Mouse (Mus musculus): ENCODE measurements around the gene Rcan2. TPM values are rescaled to one million over a fixed set of nuclear protein-coding genes. Genes with fewer than 3 reads are reported as not detected.

Gene Rcan2
- polyA plus RNA-seq, 1 experiment from 2014 or later, result 56.1 TPM

DNA sequence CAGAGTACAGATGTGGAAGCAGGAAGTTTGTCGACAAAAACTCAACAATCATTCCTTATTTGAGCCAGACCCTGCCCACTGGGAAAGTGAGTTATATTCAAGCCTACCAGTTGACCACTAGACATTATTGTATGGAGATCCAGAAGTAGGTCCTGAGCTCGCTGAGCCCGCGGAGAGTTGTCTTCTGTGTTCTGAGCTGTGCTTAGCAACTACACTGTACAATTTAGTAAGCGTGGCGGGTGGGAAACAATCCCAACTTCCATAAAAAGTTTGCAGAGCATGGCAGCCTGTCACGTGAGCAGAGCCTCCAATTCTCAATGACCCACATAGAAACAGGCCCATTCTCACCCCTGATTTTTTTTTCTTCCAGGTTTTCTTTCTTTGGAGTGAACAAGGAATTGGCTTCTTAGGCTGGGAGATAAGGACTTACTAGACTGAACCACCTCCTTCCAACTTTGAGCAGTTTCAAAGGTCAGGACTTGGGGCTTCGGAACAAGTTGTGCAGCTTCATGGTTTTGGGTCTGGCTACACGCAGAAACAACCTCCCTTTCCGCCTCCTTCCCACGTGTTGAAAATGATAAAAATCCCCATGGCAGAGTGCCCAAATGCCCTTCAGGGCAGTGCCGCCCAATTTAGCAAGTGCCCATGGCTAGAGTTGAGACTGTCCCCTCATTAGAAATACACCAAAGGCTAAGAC lies 276.1 kb downstream of the Rcan2 start:
- Histone ChIP-seq H3K4me2 (no peak overlapping the region), H3K9me3 (replicated peaks) (no peaks in the 10 kb centered on the region), H3K27me3 (no peaks in the 10 kb centered on the region), H3K9ac (no peak overlapping the region), H3K36me3 (no peaks in the 10 kb centered on the region), H3K27ac (no peak overlapping the region), H3K4me3 (no peak overlapping the region), H3K4me1 (replicated peaks) (peaks cover 9% of the 10 kb centered on the region)
- WGBS, result 68% methylated on average over 12 of the region's 12 CpGs
- ATAC-seq (replicated peaks; ENCODE audit: insufficient number of reproducible peaks, insufficient read depth, low FRiP score, low read depth), result no peak

DNA sequence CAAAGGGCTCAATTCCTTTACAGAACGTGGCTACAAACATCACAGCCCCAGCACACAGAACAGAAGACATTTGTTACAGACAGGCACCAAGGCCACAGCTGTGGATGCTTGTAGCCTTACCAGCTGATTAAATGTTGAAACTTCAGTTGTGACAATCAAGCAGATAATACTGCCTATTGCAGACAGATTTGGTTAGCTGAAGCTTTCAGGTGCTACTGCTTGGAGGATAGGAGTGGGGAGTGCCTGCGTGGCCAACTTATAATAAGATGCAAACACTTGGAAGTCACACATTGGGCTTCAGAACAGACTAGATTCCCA lies 276.7 kb downstream of the Rcan2 start:
- 61% methylated on average over 2 of the region's 2 CpGs for WGBS
- Histone ChIP-seq H3K36me3 (no peaks in the 10 kb centered on the region), H3K9ac (no peak overlapping the region), H3K4me3 (no peak overlapping the region), H3K9me3 (replicated peaks) (no peaks in the 10 kb centered on the region), H3K27me3 (no peaks in the 10 kb centered on the region), H3K27ac (no peak overlapping the region), H3K4me1 (replicated peaks) (peaks cover 9% of the 10 kb centered on the region), H3K4me2 (no peak overlapping the region)
- ATAC-seq (replicated peaks; ENCODE audit: insufficient number of reproducible peaks, insufficient read depth, low FRiP score, low read depth), result no peak

DNA sequence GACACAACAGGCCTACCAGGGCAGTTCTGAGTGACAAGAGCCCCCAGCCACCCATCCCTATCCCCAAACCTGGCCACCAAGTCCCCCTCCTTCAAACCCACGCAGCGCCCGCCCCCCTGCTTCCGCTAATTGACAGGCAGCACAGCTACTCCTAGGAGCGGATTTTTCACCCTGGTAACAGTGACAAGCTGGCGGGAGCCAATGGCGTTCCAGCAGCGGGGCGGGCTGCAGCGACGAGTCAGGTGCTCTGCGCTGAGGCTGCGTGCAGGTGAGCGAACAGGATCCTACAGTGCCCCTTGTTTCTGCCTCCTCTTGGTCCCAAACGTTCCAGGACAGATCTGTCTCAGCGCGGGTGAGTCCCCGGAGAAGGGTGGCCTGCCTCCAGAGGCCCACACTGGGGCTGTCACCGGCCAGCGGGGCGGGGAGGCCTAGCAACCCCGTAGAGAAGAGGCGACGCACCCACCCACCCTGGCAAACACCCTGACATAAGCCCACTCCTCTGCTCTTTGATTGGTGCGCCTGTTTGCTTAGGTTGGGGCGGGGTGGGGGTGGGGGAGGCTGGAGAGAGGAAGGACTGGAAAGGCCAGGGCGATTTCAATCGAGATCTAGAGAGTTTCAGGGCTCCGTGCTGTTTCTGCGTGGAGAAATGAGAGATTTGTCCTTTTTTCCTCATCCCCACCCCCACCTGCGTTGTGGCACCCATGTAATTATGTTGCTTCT lies 277.6 kb downstream of the Rcan2 start, which contains the start of gene Enpp5:
Gene Enpp5, plus strand, starts transcription at position 183 of the 720 bp plus-strand sequence.
- Histone ChIP-seq H3K9me3 (replicated peaks) (no peaks in the 10 kb centered on the region), H3K27me3 (no peaks in the 10 kb centered on the region), H3K9ac (peak within 1 kb of the TSS; percentile 62), H3K36me3 (no peaks in the 10 kb centered on the region), H3K4me1 (replicated peaks) (peaks cover 9% of the 10 kb centered on the region), H3K4me2 (peak within 1 kb of the TSS; percentile 93), H3K27ac (peak within 1 kb of the TSS; percentile 63; the same call in 1 of the 2 replicates), H3K4me3 (peak within 1 kb of the TSS; percentile 64)
- ATAC-seq (replicated peaks; ENCODE audit: insufficient number of reproducible peaks, insufficient read depth, low FRiP score, low read depth), result peak; percentile 86
- 2% methylated on average over 31 of the region's 31 CpGs for WGBS

- Histone ChIP-seq H3K27ac (no peak overlapping the region), H3K9ac (no peak overlapping the region), H3K9me3 (replicated peaks) (no peaks in the 10 kb centered on the region), H3K4me2 (no peak overlapping the region), H3K4me1 (replicated peaks) (0 out of 2 replicates have a peak, but pooled peaks cover 3% of the 10 kb centered on the region), H3K36me3 (peaks cover 6% of the 10 kb centered on the region; the same call in 1 of the 2 replicates), H3K4me3 (no peak overlapping the region), H3K27me3 (no peaks in the 10 kb centered on the region)
- no peak for ATAC-seq (replicated peaks; ENCODE audit: insufficient number of reproducible peaks, insufficient read depth, low FRiP score, low read depth)
- 86% methylated on average over 4 of the region's 4 CpGs for WGBS
Measured at GRCm38 (mm10) chr17:44083156-44083555, 282.0 kb downstream of the Rcan2 start.

GRCm38 (mm10) chr17:44088226-44088625 lies 287.1 kb downstream of the Rcan2 start:
- no peak overlapping the region for H3K9ac ChIP-seq
- H3K27ac ChIP-seq, result no peak overlapping the region
- H3K9me3 ChIP-seq (replicated peaks), result no peaks in the 10 kb centered on the region
- WGBS, result 85% methylated on average over 3 of the region's 3 CpGs
- no peak overlapping the region for H3K4me2 ChIP-seq
- H3K4me1 ChIP-seq (replicated peaks), result no peaks in the 10 kb centered on the region
- H3K4me3 ChIP-seq, result no peak overlapping the region
- H3K27me3 ChIP-seq, result no peaks in the 10 kb centered on the region
- ATAC-seq (replicated peaks; ENCODE audit: insufficient number of reproducible peaks, insufficient read depth, low FRiP score, low read depth), result no peak
- H3K36me3 ChIP-seq, result peaks cover 6% of the 10 kb centered on the region; the same call in 1 of the 2 replicates

Other genes with a start within 250 kb of the Rcan2 start
- gene Pla2g7, start 233.3 kb upstream of the Rcan2 start, polyA plus RNA-seq (2015; fragmentation: Nextera tagmentation; extraction: Ambion mirVana), result 12.5 and 16.2 TPM in 2 replicates
- gene Tdrd6, start 171.1 kb upstream of the Rcan2 start, polyA plus RNA-seq (2015; fragmentation: Nextera tagmentation; extraction: Ambion mirVana), result not detected in 2 replicates
- gene Slc25a27, start 134.1 kb upstream of the Rcan2 start, polyA plus RNA-seq (2015; fragmentation: Nextera tagmentation; extraction: Ambion mirVana), result 18.3 and 19.8 TPM in 2 replicates
- 48.3 and 57.1 TPM in 2 replicates for gene Cyp39a1, start 133.9 kb upstream of the Rcan2 start, polyA plus RNA-seq (2015; fragmentation: Nextera tagmentation; extraction: Ambion mirVana)

Data from heart, embryonic 15.5 days (tissue).